Mouse (Mus musculus) right cerebral cortex, postnatal 25 days (tissue): Measurements from ENCODE around the gene 9530077C05Rik.
"Not testable (repeated sequence)": the region's sequence is repeated elsewhere in the genome, so short reads cannot be mapped to it uniquely, and the experiment has no call there.

Experiments
- DNase-seq: peaks from one replicate; pipeline ENCODE4 v3.0.0; 2022

The 9530077C05Rik gene

DNA sequence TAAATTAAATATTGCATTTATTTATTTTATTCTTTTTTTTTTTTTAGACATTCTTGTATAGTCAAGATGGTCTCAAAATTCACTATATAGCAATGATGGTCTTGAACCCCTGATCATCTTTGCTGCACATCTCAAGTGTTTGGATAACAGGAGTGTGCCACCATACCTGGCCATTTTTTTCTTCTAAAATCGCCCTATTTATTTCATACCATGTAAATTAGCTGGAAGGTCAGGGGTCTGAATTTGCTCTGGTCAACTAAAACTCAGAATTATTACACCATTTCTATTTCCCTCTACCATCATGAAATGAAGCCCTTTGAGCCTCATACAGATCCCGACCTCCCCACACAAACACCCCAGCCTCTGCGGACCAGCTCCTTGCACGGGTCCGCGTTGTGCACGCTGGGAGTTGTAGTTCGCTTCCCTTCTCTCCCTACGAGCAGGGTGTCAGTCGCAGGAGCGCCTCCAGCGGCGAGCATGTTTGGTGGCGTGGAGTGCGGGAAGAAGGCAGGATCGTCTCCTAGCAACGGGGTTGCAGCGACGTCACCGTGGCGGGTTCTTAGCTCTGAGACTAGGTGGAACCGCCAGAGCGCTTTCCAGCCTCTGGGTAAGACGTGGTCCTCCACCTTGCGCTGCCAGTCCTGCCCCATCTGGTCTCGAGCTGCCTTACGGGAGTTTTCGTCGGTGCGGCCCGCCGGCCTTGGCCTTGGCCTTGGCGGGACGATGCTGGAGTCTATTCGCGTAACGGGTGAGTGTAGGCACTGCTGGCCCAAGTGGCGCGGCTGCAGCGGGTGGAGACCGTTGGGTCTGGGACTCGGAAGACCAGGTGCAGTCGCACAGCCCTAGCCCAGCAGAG, at the start of gene 9530077C05Rik:
TSS of gene 9530077C05Rik (plus strand) at position 512 of the 856 bp plus-strand sequence.
- peak; percentile 98 for DNase-seq

DNA sequence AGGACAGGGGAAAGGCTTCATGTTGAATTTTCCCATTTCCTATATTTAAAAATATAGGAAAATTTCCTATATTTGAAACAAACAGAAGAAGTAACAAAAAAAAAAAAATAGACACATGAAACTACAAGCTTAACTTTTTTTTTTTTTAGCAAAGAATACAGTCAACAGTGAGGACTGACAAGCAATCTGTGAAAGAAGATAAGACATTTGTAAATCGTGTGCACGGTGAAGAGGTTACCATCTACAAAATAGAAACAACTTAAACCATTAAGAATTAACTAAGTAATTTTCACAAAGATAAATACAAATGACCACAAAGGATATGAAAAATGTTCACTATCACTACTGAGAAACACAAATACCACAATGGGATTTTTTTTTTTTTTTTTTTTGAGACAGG, 45.1 kb upstream of the 9530077C05Rik start:
- no peak for DNase-seq

DNA sequence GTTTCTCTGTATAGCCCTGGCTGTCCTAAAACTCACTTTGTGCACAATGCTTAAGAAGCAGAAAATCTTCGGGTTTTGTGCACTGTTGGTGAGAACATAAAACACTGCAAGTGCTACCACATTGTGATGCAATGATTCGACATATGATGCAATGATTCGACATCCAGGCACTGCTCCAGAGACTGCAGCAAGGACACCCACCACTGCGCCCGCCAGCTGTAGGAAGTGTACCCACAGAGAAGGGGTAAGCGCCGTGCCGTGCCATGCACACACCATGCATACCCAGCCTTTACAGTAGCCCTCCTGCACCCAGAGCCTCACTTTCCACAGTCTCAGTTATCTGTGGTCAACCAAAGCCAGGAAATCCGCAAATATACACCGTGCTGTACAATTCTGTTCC, 44.7 kb upstream of the 9530077C05Rik start:
- no peak for DNase-seq

DNA sequence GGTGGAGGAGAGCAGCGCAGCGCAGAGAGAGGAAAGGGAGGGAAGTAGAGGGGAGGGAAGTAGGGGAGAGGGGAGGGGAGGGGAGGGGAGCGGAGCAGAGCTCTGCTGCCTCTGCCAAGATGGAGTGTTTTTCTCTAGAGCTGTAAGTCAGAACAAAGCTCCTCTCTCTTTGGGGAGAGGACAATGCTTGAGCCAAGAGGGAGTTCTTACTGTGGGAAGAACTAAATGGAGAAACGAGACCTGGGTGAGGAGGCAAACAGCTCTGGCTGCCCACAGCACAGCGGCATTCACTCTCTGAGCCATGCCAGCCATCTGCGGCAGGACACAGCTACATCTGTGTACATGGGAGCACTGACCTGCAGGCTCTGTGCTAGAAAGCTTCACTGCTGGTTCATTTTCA, 43.3 kb upstream of the 9530077C05Rik start:
- no peak for DNase-seq

DNA sequence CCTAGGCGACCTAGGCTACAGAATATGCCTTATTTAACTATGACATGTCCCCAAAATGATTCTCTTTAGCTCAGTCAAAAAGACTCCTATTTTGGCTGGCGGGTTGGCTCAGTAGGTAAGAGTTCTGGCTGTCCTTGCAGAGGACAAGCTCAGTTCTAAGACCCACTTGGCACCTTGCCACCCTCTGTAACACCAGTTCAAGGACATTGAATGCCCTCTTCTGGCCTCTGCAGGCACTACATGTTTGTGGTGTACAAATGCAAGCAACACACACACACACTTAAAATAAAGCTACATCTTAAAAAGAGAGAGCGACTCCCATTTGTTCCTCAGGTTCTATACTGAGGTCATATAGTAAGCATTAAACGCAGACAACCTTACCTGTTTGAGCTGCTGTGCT, 38.6 kb upstream of the 9530077C05Rik start:
- no peak for DNase-seq

DNA sequence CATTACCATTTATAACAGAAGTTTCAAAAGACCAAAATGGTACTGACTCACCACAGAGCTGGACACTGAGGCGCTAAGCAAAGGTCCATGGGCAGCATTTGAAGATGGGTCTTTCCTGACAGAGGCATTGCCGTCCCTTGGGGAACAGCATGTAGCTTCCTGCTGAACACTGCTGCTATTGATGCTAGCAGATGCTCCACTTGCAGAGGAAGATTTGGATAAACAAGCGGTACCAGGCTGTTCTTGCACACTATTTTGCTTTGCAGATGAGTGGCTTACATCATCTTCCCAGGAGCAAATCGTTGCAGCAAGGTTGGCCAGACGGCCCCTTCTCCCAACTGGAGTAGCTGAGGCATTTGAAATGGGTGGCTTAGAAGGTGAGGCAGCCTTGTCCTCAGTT, 35.2 kb upstream of the 9530077C05Rik start:
- DNase-seq: peak; percentile 14

DNA sequence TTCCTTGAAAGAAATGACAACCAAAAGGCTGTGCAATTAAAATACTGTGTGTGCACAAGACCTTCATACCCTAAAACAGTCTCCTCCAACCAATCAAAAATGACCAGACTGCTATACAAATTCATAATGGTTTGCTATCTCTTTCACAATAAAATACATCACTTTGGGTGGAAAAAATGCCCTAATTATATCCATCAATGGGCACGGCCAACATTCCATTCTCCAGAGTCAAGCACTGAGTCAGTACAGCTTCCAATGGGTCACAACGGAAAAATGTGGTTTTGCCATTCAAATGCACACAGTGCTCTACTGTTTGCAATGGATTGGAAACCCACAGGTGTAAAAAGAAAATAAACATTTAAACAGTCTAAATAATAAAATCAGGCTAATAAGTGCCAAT, 25.4 kb upstream of the 9530077C05Rik start:
- no peak for DNase-seq

DNA sequence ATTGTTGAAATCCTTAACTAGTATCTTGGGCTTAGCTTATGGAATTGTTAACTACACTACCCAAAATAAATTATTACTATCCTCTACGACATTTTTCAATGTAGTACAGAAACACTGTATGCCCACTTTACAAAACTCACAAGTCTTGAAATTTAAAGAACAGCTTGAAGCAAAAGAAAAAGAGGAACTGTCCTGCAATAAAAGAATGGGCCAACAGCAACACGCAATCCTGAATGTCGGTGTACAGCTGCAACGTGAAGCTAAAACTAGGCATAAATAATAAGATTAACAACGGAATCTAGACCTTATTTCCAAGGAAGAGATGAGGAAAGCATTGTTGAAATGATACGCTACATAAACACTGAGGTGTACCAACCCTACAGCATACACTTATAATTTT, 23.4 kb upstream of the 9530077C05Rik start:
- no peak for DNase-seq

DNA sequence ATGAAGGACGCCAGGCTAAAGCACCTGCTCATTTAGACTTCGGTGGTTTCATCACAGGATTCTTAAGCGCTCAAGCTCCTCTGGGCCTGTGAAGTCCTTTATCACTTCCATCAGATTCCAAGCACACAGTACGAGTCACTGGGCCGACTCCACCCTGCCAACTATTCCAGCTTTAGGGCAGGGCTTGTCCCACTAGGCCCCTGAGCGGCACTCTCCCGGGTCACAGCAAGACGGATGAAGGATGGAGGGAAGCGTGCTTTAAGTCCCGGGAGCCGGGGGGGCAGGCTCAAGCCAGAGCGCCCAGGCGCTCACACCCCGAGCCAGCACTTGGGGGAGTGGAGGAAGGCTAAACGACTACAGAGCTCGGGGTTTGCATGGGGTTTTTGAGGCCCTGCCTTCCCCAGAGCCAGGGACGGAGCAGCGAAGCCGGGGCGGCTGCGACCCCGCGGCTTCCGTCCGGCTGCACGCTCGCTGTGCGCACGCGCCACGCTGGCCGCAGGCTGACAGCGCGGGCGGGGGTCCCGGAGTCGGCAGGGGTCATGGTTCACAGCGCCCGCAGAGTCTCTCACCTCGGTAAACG, 22.8 kb upstream of the 9530077C05Rik start:
- peak; percentile 6 for DNase-seq

DNA sequence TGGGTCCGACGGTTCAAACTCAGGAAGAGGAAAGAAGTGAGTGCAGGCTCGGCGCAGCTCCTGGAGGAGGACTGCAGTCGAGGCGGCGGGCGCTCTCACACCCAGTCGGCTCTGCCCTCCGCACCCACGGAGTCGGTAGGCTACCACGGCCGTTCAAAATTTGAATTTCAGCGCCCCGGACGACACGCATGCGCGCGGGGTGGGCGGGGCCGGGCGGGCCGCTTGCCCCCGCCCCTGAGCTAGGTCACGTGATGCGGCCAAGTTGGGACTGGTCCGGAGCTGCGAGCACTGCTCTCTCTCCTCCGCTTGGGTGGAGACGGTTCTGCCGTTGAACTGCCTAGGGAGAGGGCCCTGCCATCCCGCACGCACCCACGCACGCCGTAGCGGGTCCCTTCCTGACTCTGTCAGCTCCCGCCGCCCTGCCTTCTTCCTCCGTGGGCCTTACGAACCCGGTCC, 22.3 kb upstream of the 9530077C05Rik start, which contains the start of gene Anln:
TSS of gene Anln (minus strand) at position 168 of the 456 bp plus-strand sequence.
- peak; percentile 83 for DNase-seq

DNA sequence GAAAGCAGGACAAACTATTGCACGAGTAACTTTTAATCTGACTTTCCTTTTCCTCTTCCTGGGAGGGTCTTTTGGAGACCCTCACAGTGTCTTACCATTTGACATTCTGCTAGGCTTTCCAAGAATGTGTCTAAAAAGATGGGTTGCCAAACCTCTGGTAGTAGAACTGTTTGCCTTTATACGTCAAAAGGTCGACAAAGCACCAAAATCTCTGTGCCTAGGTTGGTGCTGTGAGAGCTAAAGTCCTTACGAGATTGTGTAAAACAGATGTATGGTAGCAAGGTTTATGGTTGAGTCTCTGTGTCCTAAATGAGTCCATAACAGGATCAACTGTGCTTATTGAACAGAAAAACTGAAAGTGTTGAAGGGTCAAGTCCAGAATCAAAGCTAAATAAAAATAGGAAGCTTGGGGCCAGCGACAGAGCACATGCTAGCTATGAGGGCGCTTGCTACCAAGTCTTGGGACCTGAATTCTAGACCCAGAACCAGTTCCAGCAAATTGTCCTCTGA, 21.5 kb upstream of the 9530077C05Rik start:
- DNase-seq: no peak

DNA sequence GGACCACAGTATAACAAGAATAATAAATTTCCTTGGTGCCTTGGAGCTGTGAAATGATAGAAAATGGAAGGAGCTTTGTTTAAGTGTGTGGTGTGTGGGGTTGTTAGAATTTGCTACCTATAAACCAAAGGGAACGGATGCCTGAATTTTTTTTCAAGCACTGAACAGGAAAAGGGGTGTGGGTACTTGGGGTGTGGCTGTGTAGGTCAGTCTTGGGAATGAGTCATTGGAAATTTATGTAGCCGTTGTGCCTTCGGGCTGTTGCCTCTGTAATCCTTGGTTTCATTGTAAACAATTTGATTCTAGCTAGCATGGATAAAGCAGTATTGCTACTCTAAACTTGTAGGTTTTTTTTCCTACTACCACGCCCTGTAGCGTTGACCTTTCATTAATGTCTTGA, 20.9 kb upstream of the 9530077C05Rik start:
- no peak for DNase-seq

DNA sequence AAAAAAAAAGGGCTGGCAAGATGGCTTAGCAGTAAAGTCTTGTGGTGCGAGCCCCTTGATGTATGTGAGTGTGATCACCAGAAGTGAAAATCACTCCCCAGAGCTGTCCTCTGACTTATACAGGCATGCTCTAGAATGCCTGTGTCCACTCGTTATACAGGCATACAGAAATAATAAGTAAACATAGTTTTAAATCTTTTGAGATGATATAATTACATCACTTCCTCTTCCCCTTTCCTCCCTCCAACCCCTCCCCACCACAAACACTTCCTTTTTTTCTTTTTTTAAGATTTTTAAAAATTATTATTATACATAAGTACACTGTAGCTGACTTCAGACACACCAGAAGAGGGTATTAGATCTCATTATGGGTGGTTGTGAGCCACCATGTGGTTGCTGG, 16.6 kb upstream of the 9530077C05Rik start:
- no peak for DNase-seq

DNA sequence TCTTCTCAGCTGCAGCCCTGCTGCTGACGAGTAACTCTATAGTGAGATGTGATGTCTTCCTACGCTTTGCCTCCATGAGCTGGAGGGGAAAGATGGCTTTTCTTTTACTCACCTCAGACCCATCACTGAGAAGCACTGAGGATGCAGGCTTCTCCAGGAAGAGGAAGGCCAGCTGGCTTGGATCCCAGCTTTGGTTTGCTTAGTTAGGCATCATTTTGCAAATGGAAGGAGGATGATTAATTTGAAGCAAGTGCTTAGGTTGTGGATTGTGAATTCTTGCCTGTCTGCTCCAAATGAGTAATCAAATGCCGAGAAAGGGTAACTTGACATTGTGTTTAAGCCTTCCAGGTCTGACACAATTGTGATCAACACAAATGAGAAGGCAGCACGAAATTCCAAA, 12.3 kb upstream of the 9530077C05Rik start:
- DNase-seq: no peak

DNA sequence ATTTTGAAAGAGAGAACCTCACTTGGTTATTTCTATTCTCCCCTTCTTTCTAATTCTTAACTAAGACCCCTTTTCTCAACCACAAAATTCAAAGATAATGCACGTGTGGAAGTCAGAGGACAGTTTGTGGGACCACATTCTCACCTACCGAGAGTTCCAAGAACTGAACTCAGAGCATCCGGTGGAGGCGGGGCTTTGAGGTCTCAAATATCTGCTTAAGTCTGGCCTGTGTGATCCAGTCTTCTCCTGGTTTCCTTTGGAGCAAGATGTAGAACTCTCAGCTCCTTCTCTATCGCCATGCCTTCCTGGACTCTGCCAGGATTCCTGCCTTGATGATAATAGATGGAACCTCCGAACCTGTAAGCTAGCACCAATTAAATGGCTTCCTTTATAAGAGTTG, 9.3 kb upstream of the 9530077C05Rik start:
- no peak for DNase-seq

DNA sequence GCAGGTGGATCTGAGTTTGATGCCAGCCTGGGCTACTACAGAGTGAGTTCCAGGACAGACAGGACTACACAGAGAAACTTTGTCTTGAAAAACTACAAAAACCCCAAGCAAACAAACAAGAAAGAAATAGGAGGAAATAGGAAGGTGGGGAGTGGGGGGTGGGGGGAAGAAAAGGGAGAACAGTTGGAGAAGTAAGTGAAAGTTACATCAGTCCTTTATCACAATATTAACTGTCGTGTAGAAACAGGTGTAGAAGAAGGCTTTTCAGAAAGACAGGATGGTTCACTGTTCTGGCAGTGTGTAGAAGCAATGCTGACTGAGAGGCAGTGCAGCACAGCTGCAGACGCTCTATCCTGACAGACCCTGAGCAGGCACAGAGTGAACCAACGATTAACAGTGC, 8.3 kb upstream of the 9530077C05Rik start:
- no peak for DNase-seq

DNA sequence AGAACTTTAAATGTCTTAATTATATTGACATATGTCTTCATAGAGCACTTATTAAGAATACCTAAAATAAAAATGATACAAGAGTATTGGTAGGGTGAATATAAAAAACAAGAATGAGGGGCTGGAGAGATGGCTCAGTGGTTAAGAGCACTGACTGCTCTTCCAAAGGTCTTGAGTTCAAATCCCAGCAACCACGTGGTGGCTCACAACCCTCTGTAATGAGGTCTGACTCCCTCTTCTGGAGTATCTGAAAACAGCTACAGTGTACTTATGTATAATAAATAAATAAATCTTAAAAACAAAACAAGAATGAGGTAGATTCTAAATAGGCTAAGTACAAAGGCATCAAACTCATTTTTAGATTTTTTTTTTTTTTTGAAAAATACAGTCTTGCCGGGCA, 7.8 kb upstream of the 9530077C05Rik start:
- DNase-seq: not testable (repeated sequence)

DNA sequence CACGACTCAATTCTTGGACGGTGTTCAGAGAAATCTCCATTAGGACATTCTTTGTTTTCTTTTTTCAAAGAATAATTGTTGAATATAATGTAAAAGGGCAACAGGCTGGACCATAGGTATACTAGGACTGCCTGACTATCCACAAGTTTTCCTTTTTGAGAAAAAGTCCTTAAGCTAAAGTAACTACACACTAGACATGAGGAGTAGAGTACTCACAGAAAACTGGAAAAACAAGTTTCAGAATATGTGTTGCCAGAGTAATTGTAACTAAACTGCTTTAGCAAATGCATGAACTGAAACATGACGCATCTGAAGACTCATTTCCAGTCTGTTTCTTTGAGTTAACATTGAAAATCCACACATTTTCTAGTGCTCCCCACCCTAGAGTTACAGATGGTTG, 5.9 kb upstream of the 9530077C05Rik start:
- no peak for DNase-seq

DNA sequence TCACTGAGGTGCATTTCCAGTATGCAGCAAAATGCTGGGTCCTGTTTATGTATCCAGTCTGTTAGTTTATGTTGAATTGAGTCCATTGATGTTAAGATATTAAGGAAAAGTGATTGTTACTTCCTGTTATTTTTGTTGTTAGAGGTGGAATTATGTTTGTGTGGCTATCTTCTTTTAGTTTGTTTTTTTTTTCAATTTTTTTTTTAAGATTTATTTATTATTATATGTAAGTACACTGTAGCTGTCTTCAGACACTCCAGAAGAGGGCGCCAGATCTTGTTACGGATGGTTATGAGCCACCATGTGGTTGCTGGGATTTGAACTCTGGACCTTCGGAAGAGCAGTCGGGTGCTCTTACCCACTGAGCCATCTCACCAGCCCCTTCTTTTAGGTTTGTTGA, 3.7 kb upstream of the 9530077C05Rik start:
- DNase-seq: not testable (repeated sequence)

DNA sequence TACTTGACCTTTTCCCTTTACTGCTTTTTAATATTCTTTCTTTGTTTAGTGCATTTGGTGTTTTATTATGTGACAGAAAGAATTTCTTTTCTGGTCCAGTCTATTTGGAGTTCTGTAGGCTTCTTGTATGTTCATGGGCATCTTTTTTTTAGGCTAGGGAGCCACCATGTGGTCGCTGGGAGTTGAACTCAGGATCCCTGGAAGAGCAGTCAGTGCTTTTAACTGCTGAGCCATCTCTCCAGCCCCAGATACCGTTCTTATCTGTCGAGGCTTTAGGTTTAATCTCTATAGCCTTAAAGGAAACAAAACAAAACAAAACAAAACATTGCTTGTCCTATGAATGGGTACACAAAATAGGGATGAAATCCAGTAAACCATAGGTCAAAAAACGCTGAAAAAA, 3.0 kb upstream of the 9530077C05Rik start:
- not testable (repeated sequence) for DNase-seq

DNA sequence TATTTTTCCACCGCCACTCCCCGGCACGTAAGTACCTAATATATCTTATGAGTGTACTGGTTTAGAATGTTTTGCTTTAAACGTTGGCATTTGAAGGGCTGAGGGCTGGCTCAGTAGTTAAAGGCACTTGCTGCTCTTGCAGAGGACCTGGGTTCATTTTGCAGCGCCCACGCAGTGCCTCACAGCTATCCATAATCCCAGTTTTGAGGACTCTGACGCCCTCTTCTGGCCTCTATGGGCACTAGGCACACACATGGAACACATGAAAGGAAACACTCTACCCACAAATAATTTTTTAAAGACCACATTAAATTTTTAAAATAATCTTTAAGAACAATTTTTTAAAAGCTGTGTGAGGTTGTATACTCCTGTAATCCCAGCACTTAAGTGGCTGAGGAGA, 1.8 kb upstream of the 9530077C05Rik start:
- no peak for DNase-seq

DNA sequence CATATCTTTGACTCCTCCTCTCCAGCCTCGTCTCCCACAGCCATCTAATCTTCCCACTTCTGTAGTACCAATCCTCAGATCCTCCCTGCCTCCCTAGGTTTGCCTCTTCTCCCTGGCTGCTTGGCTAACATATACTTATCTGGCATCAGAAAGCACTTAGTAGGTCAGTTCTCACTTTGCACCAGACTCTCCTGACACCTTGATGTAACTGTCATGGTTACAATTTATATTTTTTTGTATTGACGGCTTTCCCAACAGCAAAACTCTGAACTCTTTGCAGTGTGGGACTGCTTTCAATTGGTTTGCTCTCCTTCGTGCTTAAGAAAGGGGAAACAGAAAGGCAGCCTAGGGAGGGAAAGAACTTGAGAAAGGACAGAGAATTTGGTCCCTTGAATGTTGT, 4.9 kb downstream of the 9530077C05Rik start:
- no peak for DNase-seq

DNA sequence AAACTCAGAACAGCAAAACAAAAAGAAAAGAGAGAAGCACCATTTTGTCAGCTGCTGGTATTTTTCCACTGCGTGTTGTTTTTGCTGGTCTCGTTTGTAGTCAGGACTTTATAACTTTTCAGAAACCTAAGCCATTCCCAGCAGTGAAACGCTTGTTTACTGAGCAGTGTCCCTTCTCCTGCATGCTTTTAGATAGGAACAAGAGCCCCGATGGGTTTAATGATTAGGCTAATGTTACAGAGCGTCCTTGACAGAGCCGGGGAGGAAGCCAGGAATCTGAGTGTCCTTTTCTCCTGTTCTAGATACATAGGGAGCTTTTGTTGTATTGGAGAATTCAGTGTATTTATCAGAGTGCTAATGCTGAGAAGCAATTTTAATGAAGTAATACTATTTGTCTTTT, 6.2 kb downstream of the 9530077C05Rik start:
- DNase-seq: no peak

DNA sequence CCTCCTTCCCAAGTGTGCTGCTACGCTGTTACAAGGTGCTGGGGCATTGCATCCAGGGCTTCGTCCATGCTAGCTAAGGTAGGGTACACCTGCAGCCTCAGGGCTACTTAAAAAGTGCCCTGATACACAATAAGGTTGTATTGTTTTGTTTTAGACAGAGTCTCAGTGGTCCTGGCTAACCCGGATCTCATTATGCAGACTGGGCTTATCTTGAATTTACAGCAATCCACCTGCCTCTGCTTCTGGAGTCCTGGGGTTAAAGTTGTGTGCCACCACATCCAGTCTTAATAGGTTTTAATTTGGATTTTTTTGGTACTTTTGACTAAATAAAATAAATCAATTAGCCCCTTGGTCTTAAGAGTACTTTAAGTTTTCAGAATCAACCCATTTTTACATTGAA, 8.6 kb downstream of the 9530077C05Rik start:
- no peak for DNase-seq
